Mouse (Mus musculus) liver, adult 2 months (tissue): ENCODE results near the gene Gm21981. TPM values are rescaled to one million over a fixed set of nuclear protein-coding genes. Genes with fewer than 3 reads are reported as not detected.

Experiments used
- DNase-seq: peaks from one replicate; pipeline ENCODE4 v3.0.0-alpha.2; 2011; ENCODE audit warnings: low read depth, low spot score; ENCODE audit errors: extremely low read depth
- H3K27ac ChIP-seq: fragments of 200-500 bp; replicated peaks from 2 replicates; pipeline ENCODE4 v1.5.1; 2012; ENCODE audit warnings: low read depth, mild to moderate bottlenecking, control low read depth, inconsistent platforms, low read length; ENCODE audit not compliant: insufficient read depth
- H3K27me3 ChIP-seq: fragments of 200-500 bp; 2 replicates; pipeline ENCODE4 v1.6.1; 2012; ENCODE audit warnings: mild to moderate bottlenecking, moderate library complexity, low read length, inconsistent platforms; ENCODE audit not compliant: control insufficient read depth, insufficient read depth
- H3K36me3 ChIP-seq: fragments of 200-500 bp; 2 replicates; pipeline ENCODE4 v1.6.1; 2012; ENCODE audit warnings: low read length, inconsistent platforms; ENCODE audit not compliant: control insufficient read depth, insufficient read depth
- H3K4me1 ChIP-seq: fragments of 200-500 bp; 2 replicates; pipeline ENCODE4 v1.6.1; 2011; ENCODE audit warnings: low read length; ENCODE audit not compliant: control insufficient read depth, insufficient read depth
- H3K4me3 ChIP-seq: fragments of 200-500 bp; 2 replicates; pipeline ENCODE4 v1.5.1; 2011; ENCODE audit warnings: low read depth, mild to moderate bottlenecking, control low read depth, low read length, moderate library complexity; ENCODE audit not compliant: insufficient read depth
- H3K79me2 ChIP-seq: fragments of 200-500 bp; 2 replicates; pipeline ENCODE4 v1.6.1; 2012; ENCODE audit warnings: inconsistent platforms, mild to moderate bottlenecking, low read length, moderate library complexity; ENCODE audit not compliant: control insufficient read depth, insufficient read depth
- H3K9ac ChIP-seq: fragments of 200-500 bp; 2 replicates; pipeline ENCODE4 v1.6.1; 2012; ENCODE audit warnings: low read depth, mild to moderate bottlenecking, control low read depth, inconsistent platforms, low read length
- CTCF ChIP-seq: fragments of 200-500 bp; IDR thresholded peaks from 2 replicates; pipeline ENCODE4 v1.5.1; 2011; ENCODE audit warnings: low read depth, low read length, control low read depth
- POLR2A ChIP-seq: fragments of 200-500 bp; IDR thresholded peaks from 2 replicates; pipeline ENCODE4 v1.6.1; 2011; ENCODE audit warnings: low read length, control low read depth; ENCODE audit not compliant: insufficient read depth; ENCODE audit errors: extremely low read depth
- WGBS: fragments of 180-500 bp; shearing (Covaris S2); methylation state at CpG from one replicate; pipeline ENCODE4 v1.1.7; 2018; 5-methylcytosine and 5-hydroxymethylcytosine counted together
- polyA plus RNA-seq: library from polyadenylated mRNA; depleted of rRNA; stranded (reverse); fragments of >200 nt; gene quantifications from 2 replicates; pipeline ENCODE4 v1.2.3, GENCODE M21; 2012
- total RNA-seq: library from RNA; depleted of rRNA; stranded (reverse); fragments of >200 nt; gene quantifications from 2 replicates; pipeline ENCODE4 v1.2.3, GENCODE M21; 2014

Gm21981 gene
- total and polyA plus RNA-seq, 2 experiments = 0.09 to 0.46 TPM

DNA sequence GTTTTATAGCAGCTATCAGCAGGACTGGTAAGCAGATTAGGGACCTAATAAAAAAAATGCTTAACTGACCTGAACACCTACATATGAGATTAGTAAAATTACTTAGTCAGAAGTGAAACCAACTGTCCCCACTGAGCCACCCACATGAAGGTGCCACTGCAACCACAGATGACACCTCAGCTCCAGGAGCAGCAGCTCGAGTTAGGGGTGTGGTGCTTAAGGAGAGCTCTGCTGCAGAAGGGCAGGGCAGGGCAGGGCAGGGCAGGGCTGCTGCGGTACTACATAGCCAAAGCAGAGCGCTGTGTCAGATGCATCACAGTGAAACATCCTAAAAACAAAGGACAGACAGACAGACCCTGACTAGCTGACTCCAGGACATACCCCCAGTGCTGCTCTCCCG lies 11.4 kb downstream of the Gm21981 start:
- Histone ChIP-seq H3K36me3 (peaks cover 10% of the 10 kb centered on the region; the same call in 1 of the 2 replicates), H3K27ac (no peak overlapping the region), H3K27me3 (no peaks in the 10 kb centered on the region), H3K79me2 (no peaks in the 10 kb centered on the region; the same call in 1 of the 2 replicates), H3K4me1 (peaks cover 7% of the 10 kb centered on the region), H3K9ac (no peak overlapping the region), H3K4me3 (no peak overlapping the region)
- 84% methylated on average over 4 of the region's 4 CpGs for WGBS
- no peak for TF ChIP-seq POLR2A
- TF ChIP-seq CTCF = no peak
- DNase-seq = no peak

DNA sequence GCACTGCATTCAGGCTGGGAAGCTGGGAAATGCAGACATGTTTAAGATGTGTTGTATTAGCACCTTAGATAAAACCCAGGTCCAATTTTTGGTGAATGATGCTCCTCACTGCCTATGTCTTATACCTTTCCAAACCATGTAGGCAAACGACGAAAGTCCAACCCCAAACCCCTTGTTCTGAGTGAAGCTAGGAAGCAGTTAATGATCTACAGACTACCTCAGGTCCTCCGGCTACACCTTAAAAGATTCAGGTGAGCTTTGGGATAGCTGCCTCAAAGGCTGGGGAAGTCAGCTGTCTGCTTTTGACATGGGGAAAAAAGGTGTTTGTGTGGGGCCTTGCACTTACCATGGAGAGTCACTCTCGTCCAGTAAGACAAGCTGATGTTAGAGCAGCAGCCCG lies 15.6 kb downstream of the Gm21981 start:
- no peaks in the 10 kb centered on the region for H3K4me1 ChIP-seq
- no peak overlapping the region for H3K4me3 ChIP-seq
- no peak for TF ChIP-seq CTCF
- TF ChIP-seq POLR2A = no peak
- H3K9ac ChIP-seq = no peak overlapping the region
- WGBS = 73% methylated on average over 5 of the region's 5 CpGs
- DNase-seq = no peak
- H3K36me3 ChIP-seq = peaks cover 2% of the 10 kb centered on the region; the same call in 1 of the 2 replicates
- H3K79me2 ChIP-seq = no peaks in the 10 kb centered on the region
- H3K27ac ChIP-seq = no peak overlapping the region
- H3K27me3 ChIP-seq = no peaks in the 10 kb centered on the region

DNA sequence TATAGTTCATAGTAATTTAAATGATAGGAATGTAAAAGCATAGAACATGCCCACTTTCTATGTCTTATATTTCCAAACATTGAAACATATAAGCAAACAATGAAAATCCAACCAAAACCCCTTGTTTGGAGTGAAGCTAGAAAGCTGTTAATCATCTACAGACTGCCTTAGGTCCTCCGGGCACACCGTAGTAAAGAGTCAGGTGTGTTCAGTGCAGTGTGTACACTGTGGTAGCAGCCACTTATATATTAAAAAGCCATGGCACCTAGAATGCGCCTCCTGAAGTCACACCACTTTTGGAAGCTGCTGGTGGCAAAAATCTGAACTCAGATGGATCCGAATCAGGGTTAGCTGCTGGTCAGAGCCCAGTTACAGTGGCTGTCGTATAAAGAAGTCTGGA lies 16.0 kb downstream of the Gm21981 start:
- Histone ChIP-seq H3K27me3 (no peaks in the 10 kb centered on the region), H3K4me3 (no peak overlapping the region), H3K36me3 (peaks cover 2% of the 10 kb centered on the region; the same call in 1 of the 2 replicates), H3K27ac (no peak overlapping the region), H3K79me2 (no peaks in the 10 kb centered on the region), H3K9ac (no peak overlapping the region), H3K4me1 (no peaks in the 10 kb centered on the region)
- WGBS = 60% methylated on average over 5 of the region's 5 CpGs
- no peak for DNase-seq
- TF ChIP-seq POLR2A (no peak), CTCF (no peak)

DNA sequence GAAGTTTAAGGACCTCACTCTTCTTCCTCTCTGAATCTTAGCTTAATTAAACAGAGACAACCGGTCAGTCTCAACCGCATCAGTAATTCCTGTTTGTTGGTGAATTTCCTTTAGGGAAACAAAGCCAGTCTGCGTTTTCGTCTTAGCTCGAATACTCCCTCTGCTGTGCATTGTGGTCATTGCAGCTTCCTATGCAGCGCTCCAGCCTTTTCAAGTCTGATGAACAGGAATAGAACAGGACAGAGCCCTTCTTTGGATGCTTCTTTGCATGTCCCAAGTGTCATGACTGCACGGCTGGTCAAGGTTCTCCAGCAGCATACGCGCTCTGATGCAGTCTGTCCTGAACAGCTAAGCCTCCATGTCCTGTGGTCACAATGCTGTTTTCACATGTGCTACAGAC lies 17.7 kb downstream of the Gm21981 start:
- H3K36me3 ChIP-seq = no peaks in the 10 kb centered on the region; the same call in 1 of the 2 replicates
- H3K4me1 ChIP-seq = peaks cover 3% of the 10 kb centered on the region; the same call in 1 of the 2 replicates
- H3K27ac ChIP-seq = no peak overlapping the region
- H3K4me3 ChIP-seq = no peak overlapping the region
- H3K79me2 ChIP-seq = no peaks in the 10 kb centered on the region
- H3K27me3 ChIP-seq = no peaks in the 10 kb centered on the region
- peak; percentile 48 for DNase-seq
- 27% methylated on average over 9 of the region's 9 CpGs for WGBS
- no peak overlapping the region for H3K9ac ChIP-seq
- TF ChIP-seq CTCF = peak; percentile 61; the same call in 1 of the 2 replicates
- no peak for TF ChIP-seq POLR2A

DNA sequence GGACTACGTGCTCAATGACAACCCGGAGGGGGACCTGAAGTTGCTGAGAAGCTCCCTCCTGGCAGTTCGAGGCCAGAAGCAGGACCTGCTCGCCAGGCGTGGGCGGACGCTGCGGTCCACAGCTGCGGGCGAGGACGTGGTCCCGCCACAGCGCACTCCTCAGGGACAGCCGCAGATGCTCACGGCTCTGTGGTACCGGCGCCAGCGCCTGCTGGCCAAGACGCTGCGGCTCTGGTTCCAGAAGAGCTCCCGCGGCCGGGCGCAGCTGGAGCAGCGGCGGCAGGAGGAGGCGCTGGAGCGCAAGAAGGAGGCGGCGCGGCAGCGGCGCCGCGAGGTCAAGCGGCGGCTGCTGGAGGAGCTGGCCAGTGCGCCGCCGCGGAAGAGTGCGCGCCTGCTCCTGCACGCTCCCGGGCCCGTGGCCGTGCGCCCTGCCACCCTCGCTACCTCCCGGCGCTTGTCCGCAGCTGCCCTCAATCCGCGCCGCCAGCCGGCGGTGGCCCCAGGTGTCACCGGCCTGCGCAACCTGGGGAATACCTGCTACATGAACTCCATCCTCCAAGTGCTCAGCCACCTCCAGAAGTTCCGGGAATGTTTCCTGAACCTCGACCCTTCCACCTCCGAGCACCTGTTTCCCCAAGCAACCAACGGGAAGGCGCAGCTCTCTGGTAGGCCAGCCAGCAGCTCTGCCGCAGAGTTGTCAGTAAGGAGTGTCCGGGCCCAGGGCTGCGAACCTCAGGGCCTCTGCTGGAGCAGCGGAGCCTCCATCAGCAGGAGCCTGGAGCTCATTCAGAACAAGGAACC lies 21.7 kb downstream of the Gm21981 start:
- peak overlapping the region; percentile 27; the same call in 1 of the 2 replicates for H3K9ac ChIP-seq
- H3K79me2 ChIP-seq = no peaks in the 10 kb centered on the region
- no peak overlapping the region for H3K27ac ChIP-seq
- peaks cover 3% of the 10 kb centered on the region; the same call in 1 of the 2 replicates for H3K4me1 ChIP-seq
- TF ChIP-seq CTCF (no peak), POLR2A (no peak)
- H3K36me3 ChIP-seq = no peaks in the 10 kb centered on the region
- DNase-seq = no peak
- WGBS = 40% methylated on average over 68 of the region's 68 CpGs
- H3K27me3 ChIP-seq = no peaks in the 10 kb centered on the region
- H3K4me3 ChIP-seq = peak overlapping the region; percentile 44; the same call in 1 of the 2 replicates

DNA sequence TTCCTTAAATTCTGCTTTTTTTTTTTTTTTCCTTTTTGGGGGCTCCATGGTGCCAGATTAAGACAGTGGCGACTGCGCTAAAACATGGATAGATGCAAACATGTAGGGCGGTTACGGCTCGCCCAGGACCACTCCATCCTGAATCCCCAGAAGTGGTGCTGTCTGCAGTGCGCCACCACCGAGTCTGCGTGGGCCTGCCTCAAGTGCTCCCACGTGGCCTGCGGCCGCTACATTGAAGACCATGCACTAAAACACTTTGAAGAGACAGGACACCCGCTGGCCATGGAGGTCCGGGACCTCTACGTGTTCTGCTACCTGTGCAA lies 22.3 kb downstream of the Gm21981 start:
- H3K4me1 ChIP-seq = peaks cover 3% of the 10 kb centered on the region; the same call in 1 of the 2 replicates
- TF ChIP-seq POLR2A (no peak), CTCF (no peak)
- no peaks in the 10 kb centered on the region for H3K79me2 ChIP-seq
- H3K27me3 ChIP-seq = no peaks in the 10 kb centered on the region
- no peak overlapping the region for H3K27ac ChIP-seq
- H3K9ac ChIP-seq = no peak overlapping the region
- H3K36me3 ChIP-seq = no peaks in the 10 kb centered on the region
- 64% methylated on average over 14 of the region's 14 CpGs for WGBS
- peak overlapping the region; percentile 26; the same call in 1 of the 2 replicates for H3K4me3 ChIP-seq
- no peak for DNase-seq
